Mouse (Mus musculus) lung, adult 2 months (tissue): ENCODE data around the gene Sox8.

ENCODE experiments used
- CTCF ChIP-seq: fragments of 200-500 bp; IDR thresholded peaks from 2 replicates; pipeline ENCODE4 v1.5.1; 2011; ENCODE audit warnings: mild to moderate bottlenecking, low read length, control low read depth; ENCODE audit not compliant: insufficient read depth
- POLR2A ChIP-seq: fragments of 200-500 bp; IDR thresholded peaks from 2 replicates; pipeline ENCODE4 v1.6.1; 2011; ENCODE audit warnings: low read depth, mild to moderate bottlenecking, control low read depth, low read length, borderline replicate concordance; ENCODE audit errors: extremely low read depth

DNA sequence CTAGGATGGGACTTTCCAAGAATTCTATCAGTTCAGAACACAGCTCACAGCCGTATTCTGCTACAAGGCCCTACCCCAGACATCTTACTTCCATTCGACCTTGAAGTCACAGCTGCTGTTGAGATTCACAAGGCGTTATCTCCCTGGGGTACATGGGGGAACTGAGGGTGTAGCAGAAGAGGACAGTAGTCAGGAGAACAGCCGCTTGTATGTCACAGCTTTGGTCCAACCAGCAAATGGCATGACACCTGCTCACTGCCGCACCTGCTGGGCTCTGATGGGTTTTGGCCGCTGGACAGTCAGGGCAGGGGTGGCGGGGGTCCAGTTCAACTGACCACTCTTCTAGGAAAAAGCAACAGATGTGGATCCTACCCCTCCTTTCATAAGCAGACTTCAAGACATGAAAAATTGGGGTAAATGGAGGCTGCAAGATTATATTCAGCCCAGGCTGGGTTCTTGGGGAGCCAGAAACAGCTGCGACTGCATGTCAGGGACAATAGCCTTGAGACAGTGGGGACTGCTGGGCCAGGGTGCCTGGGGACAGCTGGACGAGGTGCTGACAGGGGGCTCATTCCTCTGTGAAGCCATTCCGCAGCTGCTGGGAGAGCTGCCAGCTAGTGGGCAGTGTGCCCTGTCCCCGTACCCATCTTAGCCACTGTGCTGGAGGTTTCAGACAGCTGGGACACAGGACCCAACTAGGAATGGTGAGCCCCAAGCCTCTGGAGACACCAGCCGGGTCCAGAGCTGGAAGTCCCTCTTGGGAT lies 4.9 kb upstream of the Sox8 start:
- TF ChIP-seq CTCF (no peak), POLR2A (no peak)
